Mouse (Mus musculus): ENCODE data around the gene Ctbp2. TPM values are rescaled to one million over a fixed set of nuclear protein-coding genes. Genes with fewer than 3 reads are reported as not detected.

Ctbp2 gene
- polyA plus RNA-seq, 1 experiment from 2014 or later, result 87.4 TPM

- no peaks in the 10 kb centered on the region for H3K4me1 ChIP-seq
- no peak overlapping the region for H3K27ac ChIP-seq (replicated peaks)
- H3K9ac ChIP-seq (replicated peaks), result no peak overlapping the region
- no peaks in the 10 kb centered on the region for H3K27me3 ChIP-seq
- 76% methylated on average over 5 of the region's 5 CpGs for WGBS
- no peak overlapping the region for H3K4me2 ChIP-seq (replicated peaks)
- no peak for ATAC-seq (replicated peaks)
- H3K4me3 ChIP-seq, result no peak overlapping the region
- no peaks in the 10 kb centered on the region for H3K36me3 ChIP-seq
- H3K9me3 ChIP-seq, result no peaks in the 10 kb centered on the region
These were observed 9.4 kb upstream of the Ctbp2 start for GRCm38 (mm10) chr7:133133552-133133951.

DNA sequence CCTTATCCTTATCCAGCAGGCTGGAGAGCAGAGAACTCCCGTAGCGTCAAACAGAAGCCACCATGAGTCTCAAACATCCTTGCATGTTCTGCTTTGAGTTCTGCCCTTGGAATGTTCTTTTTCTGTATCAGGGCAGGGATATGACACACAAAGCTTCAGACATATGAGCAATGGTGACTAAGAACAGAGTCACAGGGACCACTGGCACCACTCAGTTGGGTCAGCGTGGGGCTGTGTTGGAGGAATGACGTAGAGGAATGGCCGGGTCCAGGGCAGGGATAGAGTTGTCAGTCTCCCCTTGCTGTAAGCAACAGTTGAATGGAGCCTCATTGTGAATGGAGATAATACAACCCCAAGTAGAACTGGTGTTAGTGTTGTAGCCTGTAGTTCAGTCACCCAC is 8.5 kb upstream of the Ctbp2 start:
- no peak overlapping the region for H3K27ac ChIP-seq (replicated peaks)
- no peak overlapping the region for H3K9ac ChIP-seq (replicated peaks)
- no peaks in the 10 kb centered on the region for H3K36me3 ChIP-seq
- WGBS, result 90% methylated on average over 5 of the region's 5 CpGs
- no peaks in the 10 kb centered on the region for H3K4me1 ChIP-seq
- no peak for ATAC-seq (replicated peaks)
- no peak overlapping the region for H3K4me3 ChIP-seq
- H3K27me3 ChIP-seq, result no peaks in the 10 kb centered on the region
- no peaks in the 10 kb centered on the region for H3K9me3 ChIP-seq
- no peak overlapping the region for H3K4me2 ChIP-seq (replicated peaks)

DNA sequence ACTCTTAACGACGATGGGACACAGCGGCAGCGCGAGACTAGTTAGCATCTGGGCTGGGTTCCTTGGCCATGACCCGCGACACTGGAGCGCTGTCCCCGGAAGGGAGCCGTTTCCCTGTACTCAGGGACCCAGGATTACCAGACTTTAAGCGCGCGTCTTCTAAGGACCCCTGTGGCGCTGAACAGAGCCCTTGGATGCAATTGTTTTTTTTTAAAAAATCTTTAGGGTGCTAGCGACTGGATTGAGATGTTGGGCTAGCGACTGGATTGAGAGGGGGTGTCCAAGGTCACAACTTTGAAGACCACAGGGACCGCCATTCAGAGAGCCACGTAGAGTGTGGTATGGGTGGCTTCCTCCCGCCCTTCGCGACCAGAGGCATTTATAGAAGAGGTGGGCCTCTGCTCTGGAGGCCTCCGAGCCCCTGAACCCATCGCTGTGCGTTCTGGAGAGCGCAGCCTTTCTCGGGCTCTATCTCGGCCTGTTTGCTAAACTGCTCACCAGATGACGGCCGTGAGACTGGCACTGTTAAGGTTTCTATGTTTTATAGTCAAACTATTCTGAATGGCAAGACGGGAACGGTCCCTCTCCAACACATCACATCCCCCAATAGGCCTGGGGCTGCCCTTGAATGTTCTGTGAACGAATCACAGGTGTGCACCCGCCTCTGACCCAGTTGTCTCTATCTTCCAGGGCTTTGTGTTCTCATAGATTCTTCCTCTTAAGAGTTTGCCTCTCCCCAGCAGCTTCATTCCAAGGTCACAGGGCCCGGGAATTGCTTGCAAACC is 739 bp upstream of the Ctbp2 start:
- no peaks in the 10 kb centered on the region for H3K36me3 ChIP-seq
- H3K27me3 ChIP-seq, result no peaks in the 10 kb centered on the region
- peak overlapping the region; percentile 97 for H3K9ac ChIP-seq (replicated peaks)
- peak overlapping the region; percentile 97 for H3K4me3 ChIP-seq
- H3K27ac ChIP-seq (replicated peaks), result 0 out of 2 replicates have a peak overlapping the region, but pooled peaks have one; percentile 96
- no peaks in the 10 kb centered on the region for H3K9me3 ChIP-seq
- peaks cover 29% of the 10 kb centered on the region for H3K4me1 ChIP-seq
- no peak for ATAC-seq (replicated peaks)
- WGBS, result 10% methylated on average over 34 of the region's 34 CpGs
- H3K4me2 ChIP-seq (replicated peaks), result peak overlapping the region; percentile 99

DNA sequence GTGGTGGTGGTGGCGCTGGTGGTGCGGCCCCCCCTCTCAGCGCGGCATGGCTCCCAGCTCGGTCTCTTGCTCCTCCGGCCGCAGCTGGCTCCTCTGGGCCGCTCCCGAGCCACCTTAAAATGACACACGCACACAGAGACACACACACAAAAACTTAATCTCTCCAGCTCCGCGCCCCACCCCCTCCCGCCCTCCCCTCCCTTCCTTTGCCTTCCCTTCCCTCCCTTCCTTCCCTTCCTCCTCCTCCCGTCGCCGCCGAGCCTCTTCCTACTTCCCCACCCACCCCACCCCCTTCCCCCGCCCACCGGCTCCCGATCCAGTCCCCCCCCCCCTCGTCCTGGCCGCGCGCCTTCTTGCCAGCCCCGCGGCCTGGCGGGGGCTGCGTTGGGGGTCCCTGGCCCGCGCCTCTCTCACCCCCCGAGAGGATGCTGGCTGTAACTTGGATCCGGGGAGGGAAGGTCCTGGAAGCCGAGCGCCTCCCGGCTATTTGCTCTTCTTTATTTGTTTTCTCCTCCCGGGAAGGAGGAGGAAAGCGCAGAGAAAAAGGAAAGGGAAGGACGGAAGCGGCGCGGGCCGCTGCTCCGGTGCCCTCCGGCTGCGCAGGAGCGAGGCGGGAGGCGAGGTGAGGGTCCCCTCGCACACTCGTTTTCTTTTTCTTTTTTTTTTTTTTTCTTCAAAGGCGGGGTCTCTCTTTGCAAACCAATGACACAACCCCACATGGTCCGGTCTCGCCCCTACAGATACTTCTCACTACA is 733 bp downstream of the Ctbp2 start, which contains the start of gene Fgfr2:
Gene Fgfr2 (minus strand): TSS at position 107 of the 755 bp plus-strand sequence.
- peak; percentile 74 for ATAC-seq (replicated peaks)
- 0% methylated on average over 33 of the region's 53 CpGs for WGBS
- no peaks in the 10 kb centered on the region for H3K9me3 ChIP-seq
- H3K27me3 ChIP-seq, result no peaks in the 10 kb centered on the region
- H3K4me2 ChIP-seq (replicated peaks), result peak within 1 kb of the TSS; percentile 99
- peaks cover 32% of the 10 kb centered on the region for H3K4me1 ChIP-seq
- peak within 1 kb of the TSS; percentile 96 for H3K27ac ChIP-seq (replicated peaks)
- no peaks in the 10 kb centered on the region for H3K36me3 ChIP-seq
- peak within 1 kb of the TSS; percentile 97 for H3K4me3 ChIP-seq
- H3K9ac ChIP-seq (replicated peaks), result peak within 1 kb of the TSS; percentile 97

GRCm38 (mm10) chr7:133122379-133123243 is 1.5 kb downstream of the Ctbp2 start:
- peak overlapping the region; percentile 97 for H3K9ac ChIP-seq (replicated peaks)
- peaks cover 37% of the 10 kb centered on the region for H3K4me1 ChIP-seq
- under 1% methylated on average over 82 of the region's 102 CpGs for WGBS
- H3K36me3 ChIP-seq, result no peaks in the 10 kb centered on the region
- no peaks in the 10 kb centered on the region for H3K9me3 ChIP-seq
- peak; percentile 44; the same call in 1 of the 2 replicates for ATAC-seq (replicated peaks)
- H3K27me3 ChIP-seq, result no peaks in the 10 kb centered on the region
- H3K27ac ChIP-seq (replicated peaks), result peak overlapping the region; percentile 96
- peak overlapping the region; percentile 97 for H3K4me3 ChIP-seq
- peak overlapping the region; percentile 99 for H3K4me2 ChIP-seq (replicated peaks)

GRCm38 (mm10) chr7:133121661-133122378 is 2.3 kb downstream of the Ctbp2 start:
- peak overlapping the region; percentile 97 for H3K9ac ChIP-seq (replicated peaks)
- peak overlapping the region; percentile 96 for H3K27ac ChIP-seq (replicated peaks)
- ATAC-seq (replicated peaks), result 0 out of 2 replicates have a peak, but pooled peaks have one; percentile 5
- peak overlapping the region; percentile 97 for H3K4me3 ChIP-seq
- H3K9me3 ChIP-seq, result no peaks in the 10 kb centered on the region
- peak overlapping the region; percentile 99 for H3K4me2 ChIP-seq (replicated peaks)
- under 1% methylated on average over 69 of the region's 94 CpGs for WGBS
- peaks cover 45% of the 10 kb centered on the region for H3K4me1 ChIP-seq
- no peaks in the 10 kb centered on the region for H3K27me3 ChIP-seq
- no peaks in the 10 kb centered on the region for H3K36me3 ChIP-seq

DNA sequence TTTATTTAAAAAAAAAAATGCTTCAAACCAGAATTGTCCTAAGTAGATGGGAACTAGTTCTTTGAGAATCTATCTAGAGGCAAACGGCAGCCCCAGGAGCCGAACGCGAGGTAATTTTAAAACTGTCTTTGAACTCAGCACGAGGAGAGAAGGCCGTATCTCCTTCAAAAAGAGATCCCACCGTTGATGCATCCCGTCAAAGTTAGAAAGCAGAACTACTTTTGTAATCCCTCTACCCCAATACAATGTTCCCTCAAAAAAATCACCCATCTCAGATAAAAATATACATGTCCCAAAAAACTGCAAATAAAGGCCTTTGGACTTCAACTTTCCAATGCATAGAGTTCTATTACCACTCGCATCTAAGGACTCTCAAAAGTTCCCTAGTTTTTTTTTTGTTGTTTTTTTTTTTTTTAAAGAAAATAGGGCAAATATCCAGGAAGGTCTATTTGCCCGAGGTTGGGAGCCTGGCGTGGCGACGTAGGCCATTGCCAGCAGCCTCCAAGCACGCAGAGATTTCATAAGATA is 3.0 kb downstream of the Ctbp2 start:
- H3K27me3 ChIP-seq, result no peaks in the 10 kb centered on the region
- WGBS, result under 1% methylated on average over 14 of the region's 14 CpGs
- H3K27ac ChIP-seq (replicated peaks), result peak overlapping the region; percentile 96
- no peak for ATAC-seq (replicated peaks)
- H3K9me3 ChIP-seq, result no peaks in the 10 kb centered on the region
- no peaks in the 10 kb centered on the region for H3K36me3 ChIP-seq
- H3K4me3 ChIP-seq, result peak overlapping the region; percentile 97
- peak overlapping the region; percentile 99 for H3K4me2 ChIP-seq (replicated peaks)
- H3K4me1 ChIP-seq, result peaks cover 51% of the 10 kb centered on the region
- peak overlapping the region; percentile 97 for H3K9ac ChIP-seq (replicated peaks)

GRCm38 (mm10) chr7:133120221-133120751 is 3.9 kb downstream of the Ctbp2 start:
- no peaks in the 10 kb centered on the region for H3K27me3 ChIP-seq
- 0 out of 2 replicates have a peak overlapping the region, but pooled peaks have one; percentile 9 for H3K9ac ChIP-seq (replicated peaks)
- peaks cover 60% of the 10 kb centered on the region for H3K4me1 ChIP-seq
- no peak overlapping the region for H3K27ac ChIP-seq (replicated peaks)
- peak overlapping the region; percentile 97 for H3K4me3 ChIP-seq
- no peak for ATAC-seq (replicated peaks)
- H3K4me2 ChIP-seq (replicated peaks), result peak overlapping the region; percentile 99
- WGBS, result 3% methylated on average over 15 of the region's 15 CpGs
- no peaks in the 10 kb centered on the region for H3K9me3 ChIP-seq
- H3K36me3 ChIP-seq, result no peaks in the 10 kb centered on the region

DNA sequence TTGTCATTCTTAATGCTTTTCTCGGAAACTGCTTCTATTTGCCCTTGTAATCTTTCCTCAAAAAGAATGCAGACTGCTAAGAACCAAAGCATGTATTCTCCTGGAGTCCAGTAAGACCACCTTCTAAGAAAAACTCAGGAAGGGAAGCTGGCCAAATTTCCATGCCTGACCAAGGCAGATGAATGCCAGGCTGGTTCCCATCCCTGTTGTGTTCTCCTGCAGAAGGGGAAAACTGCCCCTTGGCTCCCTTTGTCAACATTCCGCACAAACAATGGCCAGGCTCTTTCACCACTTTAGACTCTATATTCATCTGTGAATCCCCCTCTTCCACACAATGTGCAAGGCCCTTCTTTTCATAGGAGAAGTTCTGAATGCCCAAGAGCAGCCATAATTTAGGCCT is 6.3 kb downstream of the Ctbp2 start:
- Histone ChIP-seq H3K4me1 (peaks cover 68% of the 10 kb centered on the region), H3K4me3 (no peak overlapping the region), H3K27ac (replicated peaks) (no peak overlapping the region), H3K4me2 (replicated peaks) (no peak overlapping the region), H3K36me3 (no peaks in the 10 kb centered on the region), H3K9me3 (no peaks in the 10 kb centered on the region), H3K9ac (replicated peaks) (no peak overlapping the region), H3K27me3 (no peaks in the 10 kb centered on the region)
- WGBS, result 7% methylated on average over 2 of the region's 2 CpGs
- ATAC-seq (replicated peaks), result no peak

- Histone ChIP-seq H3K4me3 (no peak overlapping the region), H3K9ac (replicated peaks) (no peak overlapping the region), H3K4me1 (peaks cover 76% of the 10 kb centered on the region), H3K4me2 (replicated peaks) (no peak overlapping the region), H3K36me3 (no peaks in the 10 kb centered on the region), H3K27ac (replicated peaks) (no peak overlapping the region), H3K27me3 (no peaks in the 10 kb centered on the region), H3K9me3 (no peaks in the 10 kb centered on the region)
- no peak for ATAC-seq (replicated peaks)
These were observed 7.6 kb downstream of the Ctbp2 start for GRCm38 (mm10) chr7:133116542-133116941.

- no peaks in the 10 kb centered on the region for H3K27me3 ChIP-seq
- H3K4me1 ChIP-seq, result peaks cover 70% of the 10 kb centered on the region
- H3K9me3 ChIP-seq, result no peaks in the 10 kb centered on the region
- H3K36me3 ChIP-seq, result no peaks in the 10 kb centered on the region
- H3K9ac ChIP-seq (replicated peaks), result no peak overlapping the region
- 21% methylated on average over 15 of the region's 15 CpGs for WGBS
- no peak overlapping the region for H3K4me3 ChIP-seq
- no peak for ATAC-seq (replicated peaks)
- H3K27ac ChIP-seq (replicated peaks), result no peak overlapping the region
- H3K4me2 ChIP-seq (replicated peaks), result 0 out of 2 replicates have a peak overlapping the region, but pooled peaks have one; percentile 11
These were observed 8.3 kb downstream of the Ctbp2 start for GRCm38 (mm10) chr7:133115886-133116285.

All from forebrain, embryonic 15.5 days (tissue).